Mouse (Mus musculus) urinary bladder, postnatal 10 days (tissue): ENCODE results near the gene Cdc6.

Experiments
- DNase-seq: peaks from one replicate; pipeline ENCODE4 v3.0.0; 2022; ENCODE audit warnings: low spot score

Gene Cdc6

GRCm38 (mm10) chr11:98907437-98908173, at the start of gene Cdc6:
Cdc6 (plus strand) TSS chr11:98907801.
- peak; percentile 78 for DNase-seq

DNA sequence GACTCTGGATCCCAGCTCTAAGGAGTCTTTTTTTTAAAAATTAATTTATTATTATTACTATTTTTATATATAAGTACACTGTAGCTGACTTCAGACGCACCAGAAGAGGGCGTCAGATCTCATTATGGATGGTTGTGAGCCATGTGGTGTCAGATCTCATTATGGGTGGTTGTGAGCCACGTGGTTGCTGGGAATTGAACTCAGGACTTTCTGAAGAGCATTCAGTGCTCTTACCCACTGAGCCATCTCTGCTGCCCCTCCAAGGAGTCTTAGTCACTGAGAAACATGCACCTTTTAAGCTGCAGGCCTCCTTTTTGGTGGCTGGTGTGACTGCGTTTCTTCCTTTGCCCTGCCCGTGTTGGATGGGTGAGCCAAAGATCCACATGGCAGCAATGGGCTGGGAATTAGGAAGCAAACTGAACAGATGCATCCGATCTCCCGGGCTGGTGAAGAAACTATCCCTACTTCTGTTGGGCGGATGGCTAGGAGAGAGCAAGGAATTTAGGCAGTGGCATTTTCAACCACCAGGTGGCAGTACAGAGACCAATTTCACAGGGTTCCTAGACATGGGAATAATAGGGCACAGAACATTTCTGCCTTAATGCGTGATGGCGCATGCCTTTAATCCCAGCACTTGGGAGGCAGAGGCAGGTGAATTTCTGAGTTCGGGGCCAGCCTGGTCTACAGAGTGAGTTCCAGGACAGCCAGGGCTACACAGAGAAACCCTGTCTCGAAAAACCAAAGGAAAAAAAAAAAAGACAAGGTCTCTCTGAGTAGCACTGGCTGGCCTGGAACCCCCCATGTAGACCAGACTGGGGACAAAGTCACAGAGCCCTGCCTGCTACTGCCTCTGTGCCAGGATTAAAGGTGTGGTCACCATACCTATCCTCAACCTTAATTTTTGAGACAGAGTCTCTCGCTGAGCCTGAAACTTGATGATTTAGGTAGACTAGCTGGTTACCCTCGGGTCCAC, 48.6 kb upstream of the Cdc6 start:
- peak; percentile 71 for DNase-seq

DNA sequence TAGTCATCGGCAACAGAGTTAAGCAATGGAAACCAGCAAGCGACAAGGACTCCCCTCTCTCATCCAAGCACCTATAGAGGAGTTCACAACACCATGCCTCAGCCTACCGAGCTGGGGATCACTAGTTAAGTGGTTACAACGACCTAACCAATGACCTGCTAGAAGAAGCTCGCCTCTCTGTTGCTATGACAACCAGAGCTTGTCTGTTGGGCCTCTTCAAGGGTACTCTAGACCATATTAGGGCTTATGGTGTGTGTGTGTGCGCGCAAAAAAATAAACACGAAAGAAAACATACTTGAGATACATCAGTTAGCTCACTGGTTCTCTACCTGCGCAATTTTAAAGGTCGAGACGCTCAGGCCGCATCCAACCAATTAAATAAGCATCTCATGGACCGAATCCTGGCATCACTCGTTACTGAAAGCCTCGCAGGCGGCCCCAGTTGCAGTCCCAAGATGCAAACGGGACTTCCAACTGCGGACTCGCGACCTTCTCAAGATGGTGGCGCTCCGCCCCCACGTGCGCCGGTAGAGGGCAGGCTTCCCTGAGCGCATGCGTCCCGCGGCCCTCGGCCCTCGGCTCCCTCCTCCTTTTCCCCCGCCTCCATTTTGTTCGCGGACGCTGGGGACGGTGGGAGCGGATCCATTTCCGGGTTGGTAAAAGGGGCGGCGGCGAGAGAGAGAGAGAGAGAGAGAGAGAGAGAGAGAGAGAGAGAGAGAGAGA, 44.4 kb upstream of the Cdc6 start, which contains the start of gene Wipf2:
Gene Wipf2, plus strand, starts transcription at position 611 of the 723 bp plus-strand sequence.
- peak; percentile 87 for DNase-seq

DNA sequence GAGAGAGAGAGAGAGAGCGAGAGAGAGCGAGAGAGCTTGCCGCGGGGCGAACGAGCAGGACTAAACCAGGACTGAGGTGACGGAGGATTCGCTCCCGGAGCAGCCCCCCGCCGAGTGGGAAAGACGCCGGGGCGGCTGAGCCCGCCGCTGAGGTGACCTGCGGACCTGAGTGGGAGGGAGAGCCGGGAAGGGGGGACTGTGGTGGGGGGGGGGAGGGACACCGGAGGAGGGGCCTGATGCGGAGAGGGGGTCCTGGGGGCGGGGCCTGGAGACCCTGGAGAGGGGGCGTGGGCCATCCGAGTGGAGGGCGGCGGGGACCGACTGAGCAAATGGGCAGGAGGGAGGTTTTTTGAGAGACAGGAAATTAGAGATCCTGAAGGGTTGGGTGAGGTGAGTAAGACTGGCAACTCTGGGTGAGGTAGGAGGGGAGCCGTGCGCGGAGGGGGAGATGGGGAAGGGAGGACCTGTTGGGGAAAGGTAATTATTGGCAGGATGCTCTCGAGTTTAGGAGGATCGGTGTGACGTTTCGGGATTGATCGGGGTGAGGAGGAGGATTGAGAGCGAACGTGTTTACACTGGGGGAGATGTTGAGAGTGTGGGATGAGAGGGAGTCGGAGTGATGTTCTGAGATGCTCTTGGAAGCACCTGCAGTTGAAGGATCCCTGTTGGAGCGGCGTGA, 43.7 kb upstream of the Cdc6 start:
- DNase-seq = no peak

DNA sequence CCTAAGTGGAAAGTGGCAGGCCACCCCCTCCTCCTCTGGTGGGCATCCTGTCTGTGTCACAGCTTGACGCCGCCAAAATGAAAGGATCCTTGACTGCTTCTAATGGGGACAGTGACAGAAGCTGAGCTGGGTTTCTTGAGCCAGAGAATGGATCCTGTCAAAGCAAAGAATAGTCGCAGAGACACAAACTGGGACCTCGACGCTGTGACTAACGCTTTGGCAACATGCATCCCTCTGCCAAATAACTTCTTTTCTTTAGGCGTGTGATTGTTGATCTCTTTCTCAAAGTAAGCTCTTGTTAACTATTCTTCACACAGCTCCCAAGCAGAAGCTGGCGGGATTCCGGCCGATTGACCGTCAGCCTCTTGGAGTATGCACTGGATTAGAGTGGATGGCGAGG, 40.3 kb upstream of the Cdc6 start:
- DNase-seq = no peak

DNA sequence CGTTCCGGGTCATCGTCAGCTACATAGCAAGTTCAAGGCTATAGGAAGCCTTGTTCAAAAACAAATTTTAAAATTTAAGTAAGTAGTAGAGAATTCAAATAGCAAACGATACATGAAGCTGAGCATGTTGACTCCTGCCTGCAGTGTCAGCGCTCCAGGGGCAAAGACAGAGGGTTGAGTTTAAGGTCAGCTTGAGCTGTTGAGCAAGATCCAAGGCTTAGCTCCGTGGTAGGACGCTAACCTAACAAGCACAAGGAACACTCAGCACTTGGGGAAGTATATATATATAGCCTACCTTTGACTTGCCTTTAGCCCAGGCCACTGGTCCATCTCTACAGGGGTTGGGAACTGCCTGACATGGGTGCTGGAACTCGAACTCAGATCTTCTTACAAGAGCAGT, 37.7 kb upstream of the Cdc6 start:
- DNase-seq = no peak

DNA sequence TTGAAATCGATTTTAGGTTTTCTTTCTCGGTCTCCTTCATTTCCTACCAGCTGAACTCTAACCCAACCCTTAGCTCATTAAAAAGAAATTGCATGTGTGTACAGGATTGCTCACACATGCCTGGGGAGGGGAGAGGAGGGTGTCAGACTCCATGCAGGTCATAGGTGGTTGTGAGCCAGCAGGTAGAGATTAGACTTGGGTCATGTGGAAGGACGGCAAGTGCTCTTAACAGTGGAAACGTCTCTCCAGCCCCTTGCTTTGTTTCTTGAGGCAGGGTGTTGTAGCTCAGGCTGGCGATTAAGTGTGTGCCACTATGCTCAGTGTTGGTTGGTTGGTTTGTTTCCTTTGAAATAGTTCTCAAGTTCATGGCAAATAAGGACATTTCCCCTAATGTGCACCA, 36.8 kb upstream of the Cdc6 start:
- no peak for DNase-seq

DNA sequence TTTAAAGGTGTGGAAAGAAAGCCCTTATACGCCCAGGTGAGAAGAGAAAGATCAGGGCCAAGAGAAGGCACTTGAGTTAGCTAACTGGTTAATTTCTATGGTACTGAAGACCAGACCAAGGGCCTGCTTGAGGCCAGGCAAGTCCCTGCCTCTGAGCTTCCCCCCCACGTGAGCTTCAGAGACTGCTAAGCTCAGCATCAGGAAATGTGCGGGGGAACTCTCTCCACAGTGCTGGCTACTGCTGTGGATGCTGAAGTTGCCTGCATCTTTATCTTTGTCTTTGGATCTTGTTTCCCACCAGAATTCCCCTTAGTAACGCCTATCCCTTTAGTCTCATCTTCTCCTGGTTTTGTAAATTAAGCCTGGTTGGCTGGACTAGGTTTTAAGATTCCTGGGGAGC, 36.2 kb upstream of the Cdc6 start:
- no peak for DNase-seq

GRCm38 (mm10) chr11:98872040-98872439, 35.6 kb upstream of the Cdc6 start:
- no peak for DNase-seq

GRCm38 (mm10) chr11:98873900-98874299, 33.7 kb upstream of the Cdc6 start:
- DNase-seq = no peak

- DNase-seq = no peak
Observed at GRCm38 (mm10) chr11:98877001-98877400, 30.6 kb upstream of the Cdc6 start.

DNA sequence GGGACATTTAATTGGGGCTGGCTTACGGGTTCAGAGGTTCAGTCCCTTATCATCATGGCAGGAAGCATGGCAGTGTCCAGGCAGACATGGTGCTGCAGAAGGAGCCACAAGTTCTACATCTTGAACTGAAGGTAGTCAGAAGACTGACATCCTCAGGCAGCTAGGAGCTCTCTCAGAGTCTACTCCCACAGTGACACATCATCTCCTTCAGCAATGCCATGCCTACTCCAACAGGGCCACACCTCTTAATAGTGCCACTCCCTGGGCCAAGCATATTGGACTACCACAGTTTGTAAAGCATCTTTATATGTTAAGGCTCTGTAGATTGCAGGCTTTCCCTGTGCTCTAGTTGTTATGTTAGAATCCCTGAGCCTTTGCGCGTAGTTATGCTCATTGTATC, 19.9 kb upstream of the Cdc6 start:
- DNase-seq = no peak

DNA sequence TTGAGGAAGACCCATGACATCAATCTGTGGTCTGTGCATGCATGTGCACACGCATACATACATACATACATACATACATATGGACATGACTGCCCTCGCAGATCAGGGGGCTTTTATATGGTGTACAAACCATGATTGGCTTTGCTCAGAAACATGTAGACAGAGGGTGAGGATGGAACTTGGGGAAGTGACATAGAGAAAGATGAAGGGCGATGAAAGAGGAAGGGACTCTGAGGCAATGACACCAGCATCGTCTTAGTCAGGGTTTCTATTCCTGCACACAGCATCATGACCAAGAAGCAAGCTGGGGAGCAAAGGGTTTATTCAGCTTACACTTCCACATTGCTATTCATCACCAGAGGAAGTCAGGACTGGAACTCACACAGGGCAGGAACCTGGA, 18.5 kb upstream of the Cdc6 start:
- DNase-seq = no peak

GRCm38 (mm10) chr11:98889977-98890376, 17.6 kb upstream of the Cdc6 start:
- DNase-seq = no peak

DNA sequence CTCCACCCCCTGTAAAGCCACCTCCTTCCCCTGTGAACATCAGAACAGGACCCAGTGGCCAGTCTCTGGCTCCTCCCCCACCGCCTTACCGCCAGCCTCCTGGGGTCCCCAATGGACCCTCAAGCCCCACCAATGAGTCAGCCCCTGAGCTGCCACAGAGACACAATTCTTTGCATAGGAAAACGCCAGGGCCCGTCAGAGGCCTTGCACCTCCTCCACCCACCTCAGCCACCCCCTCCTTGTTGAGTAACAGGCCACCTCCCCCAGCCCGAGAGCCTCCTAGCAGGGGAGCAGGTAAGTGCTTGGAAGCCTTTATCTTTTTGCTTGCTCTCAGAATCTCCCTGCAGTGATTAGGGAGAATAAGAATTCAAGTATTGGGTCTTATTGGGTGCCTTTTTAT, 15.2 kb upstream of the Cdc6 start:
- DNase-seq = no peak

DNA sequence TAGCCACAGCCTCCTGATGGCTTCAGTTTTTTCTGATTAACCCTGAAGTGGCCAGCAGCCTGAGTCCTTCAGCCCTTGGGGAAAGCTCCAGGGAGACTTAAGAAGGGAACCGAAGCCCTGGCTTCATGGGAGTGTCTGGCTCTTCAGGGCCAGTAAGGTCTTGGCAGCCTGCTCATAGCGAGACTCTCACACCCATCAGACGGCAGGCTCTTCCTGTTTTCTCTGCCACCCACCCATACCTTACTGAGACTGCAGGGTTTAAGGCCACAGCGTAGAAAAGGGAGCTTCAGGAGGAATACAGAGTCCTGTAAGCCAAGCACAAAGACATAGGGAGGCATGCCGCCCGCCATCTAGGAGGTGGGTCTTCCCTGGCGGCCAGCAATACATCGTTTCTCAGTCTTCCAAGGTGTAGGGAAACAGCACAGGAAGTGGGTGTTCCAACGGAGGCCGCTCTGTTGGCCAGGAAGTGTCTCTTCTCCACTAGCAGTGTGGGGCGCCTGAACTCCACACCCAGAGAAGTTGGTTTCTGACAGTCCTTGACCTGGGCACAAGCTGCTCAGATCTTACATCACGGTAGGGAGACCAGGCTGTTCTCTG, 7.0 kb upstream of the Cdc6 start:
- no peak for DNase-seq

- no peak for DNase-seq
Observed at GRCm38 (mm10) chr11:98902621-98903245, 4.9 kb upstream of the Cdc6 start.

GRCm38 (mm10) chr11:98904577-98904976, 3.0 kb upstream of the Cdc6 start:
- DNase-seq = no peak

- DNase-seq = no peak
Observed at GRCm38 (mm10) chr11:98905033-98905432, 2.6 kb upstream of the Cdc6 start.

GRCm38 (mm10) chr11:98905583-98905982, 2.0 kb upstream of the Cdc6 start:
- DNase-seq = no peak

GRCm38 (mm10) chr11:98907063-98907436, 551 bp upstream of the Cdc6 start:
- DNase-seq = no peak
